Mouse (Mus musculus) liver, adult 2 months (tissue): ENCODE measurements around the gene Lrrc49.

ENCODE experiments used
- CTCF ChIP-seq: fragments of 200-500 bp; IDR thresholded peaks from 2 replicates; pipeline ENCODE4 v1.5.1; 2011; ENCODE audit warnings: low read depth, low read length, control low read depth
- POLR2A ChIP-seq: fragments of 200-500 bp; IDR thresholded peaks from 2 replicates; pipeline ENCODE4 v1.6.1; 2011; ENCODE audit warnings: low read length, control low read depth; ENCODE audit not compliant: insufficient read depth; ENCODE audit errors: extremely low read depth

- no peak for TF ChIP-seq CTCF
- no peak for TF ChIP-seq POLR2A
These were observed 95.0 kb downstream of the Lrrc49 start for GRCm38 (mm10) chr9:60592974-60593373.
